Mouse (Mus musculus) forebrain, embryonic 14.5 days (tissue): ENCODE measurements around the gene Gm21962. TPM values are rescaled to one million over a fixed set of nuclear protein-coding genes. Genes with fewer than 3 reads are reported as not detected.

Source experiments
- ATAC-seq: fragments of 200-750 bp; cut with Nextera tagmentation; 2 replicates; pipeline ENCODE4 v1.8.0; 2017; ENCODE audit warnings: mild to moderate bottlenecking, moderate library complexity
- DNase-seq: peaks from one replicate; pipeline ENCODE4 v3.0.0-alpha.2; 2015; ENCODE audit warnings: low spot score
- H3K27ac ChIP-seq: fragments of 300-500 bp; sonication (generic); 2 replicates; pipeline ENCODE4 v1.5.1; 2014; ENCODE audit warnings: low read depth, mild to moderate bottlenecking, control low read depth, low read length, moderate library complexity
- H3K27me3 ChIP-seq: fragments of 300-500 bp; sonication (generic); replicated peaks from 2 replicates; pipeline ENCODE4 v1.6.1; 2014; ENCODE audit warnings: low read length, control low read depth, mixed read lengths; ENCODE audit not compliant: control insufficient read depth, insufficient read depth
- H3K36me3 ChIP-seq: fragments of 300-500 bp; sonication (generic); 2 replicates; pipeline ENCODE4 v1.6.1; 2014; ENCODE audit warnings: low read length, control low read depth; ENCODE audit not compliant: control insufficient read depth, insufficient read depth
- H3K4me1 ChIP-seq: fragments of 300-500 bp; sonication (generic); 2 replicates; pipeline ENCODE4 v1.6.1; 2014; ENCODE audit warnings: antibody characterized with exemption, low read length, control low read depth; ENCODE audit not compliant: control insufficient read depth, insufficient read depth
- H3K4me2 ChIP-seq: fragments of 300-500 bp; sonication (generic); 2 replicates; pipeline ENCODE4 v1.6.1; 2014; ENCODE audit warnings: mild to moderate bottlenecking, control low read depth, low read length
- H3K4me3 ChIP-seq: fragments of 300-500 bp; sonication (generic); 2 replicates; pipeline ENCODE4 v1.5.1; 2014; ENCODE audit warnings: low read depth, low read length, control low read depth
- H3K9ac ChIP-seq: fragments of 300-500 bp; sonication (generic); 2 replicates; pipeline ENCODE4 v1.6.1; 2014; ENCODE audit warnings: mild to moderate bottlenecking, low read length, control low read depth, moderate library complexity
- H3K9me3 ChIP-seq: fragments of 300-500 bp; sonication (generic); replicated peaks from 2 replicates; pipeline ENCODE4 v1.6.1; 2016; ENCODE audit warnings: low read length, control low read depth, mixed read lengths; ENCODE audit not compliant: control insufficient read depth
- WGBS: fragments of 180-500 bp; shearing (Covaris S2); extraction: QIAGEN DNeasy Blood & Tissue Kit; methylation state at CpG from one replicate; pipeline ENCODE4 v1.1.7; 2014; 5-methylcytosine and 5-hydroxymethylcytosine counted together
- polyA plus RNA-seq: library from polyadenylated mRNA; unstranded; fragments of >200 nt; fragmentation: Nextera tagmentation; extraction: Ambion mirVana; gene quantifications from 2 replicates; pipeline ENCODE4 v1.2.1, GENCODE M21; 2014

Gene Gm21962
- polyA plus RNA-seq, 1 experiment from 2014 or later: not detected

DNA sequence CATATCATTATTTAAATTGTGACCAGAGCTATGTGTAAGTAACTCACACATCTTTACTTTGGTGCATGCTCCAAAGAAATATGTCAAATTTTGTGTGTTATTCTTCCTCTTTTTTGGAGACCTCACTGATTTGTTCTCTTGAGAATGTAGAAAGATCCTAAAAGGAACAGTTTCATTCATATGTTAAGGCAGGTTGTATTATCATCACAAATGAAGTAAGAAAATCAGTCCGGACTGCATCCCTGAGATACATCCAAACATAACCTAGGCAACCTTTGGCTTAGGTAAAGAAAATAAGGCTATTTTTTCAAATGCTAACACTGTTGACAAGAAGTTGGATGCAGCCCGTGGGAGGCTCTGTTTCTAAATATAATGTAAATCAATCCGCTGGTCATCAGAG is 28.8 kb upstream of the Gm21962 start:
- H3K9ac ChIP-seq: no peak overlapping the region
- no peak overlapping the region for H3K4me3 ChIP-seq
- DNase-seq (no peak), ATAC-seq (no peak)
- no peaks in the 10 kb centered on the region for H3K36me3 ChIP-seq
- no peaks in the 10 kb centered on the region for H3K27me3 ChIP-seq
- H3K4me1 ChIP-seq: no peaks in the 10 kb centered on the region
- no peaks in the 10 kb centered on the region for H3K9me3 ChIP-seq
- no peak overlapping the region for H3K27ac ChIP-seq
- 60% methylated on average over 3 of the region's 3 CpGs for WGBS
- no peak overlapping the region for H3K4me2 ChIP-seq

DNA sequence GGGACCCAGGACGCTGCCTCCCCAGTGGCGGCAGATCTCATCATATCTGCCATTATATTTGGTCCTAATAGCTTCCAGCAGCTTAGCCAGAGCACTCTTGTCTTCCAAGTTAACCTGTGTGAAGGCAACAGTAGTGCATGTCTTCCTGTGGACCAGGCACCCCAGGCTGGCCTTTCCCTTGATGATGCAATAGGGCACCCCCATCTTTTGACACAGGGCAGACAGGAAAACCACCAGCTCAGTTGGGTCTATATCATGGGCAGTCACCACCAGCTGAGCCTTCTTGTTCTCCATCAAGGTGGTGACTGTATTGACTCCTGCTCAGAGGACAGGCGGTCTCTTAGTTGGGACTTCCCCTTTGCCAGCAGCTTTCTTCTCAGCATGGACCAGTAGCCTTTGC is 27.2 kb upstream of the Gm21962 start:
- H3K9me3 ChIP-seq: no peaks in the 10 kb centered on the region
- no peak for DNase-seq
- ATAC-seq: no peak
- no peaks in the 10 kb centered on the region for H3K4me1 ChIP-seq
- H3K36me3 ChIP-seq: no peaks in the 10 kb centered on the region
- H3K9ac ChIP-seq: no peak overlapping the region
- H3K27me3 ChIP-seq: no peaks in the 10 kb centered on the region
- H3K4me2 ChIP-seq: no peak overlapping the region
- no peak overlapping the region for H3K4me3 ChIP-seq
- no peak overlapping the region for H3K27ac ChIP-seq
- 97% methylated on average over 3 of the region's 3 CpGs for WGBS

DNA sequence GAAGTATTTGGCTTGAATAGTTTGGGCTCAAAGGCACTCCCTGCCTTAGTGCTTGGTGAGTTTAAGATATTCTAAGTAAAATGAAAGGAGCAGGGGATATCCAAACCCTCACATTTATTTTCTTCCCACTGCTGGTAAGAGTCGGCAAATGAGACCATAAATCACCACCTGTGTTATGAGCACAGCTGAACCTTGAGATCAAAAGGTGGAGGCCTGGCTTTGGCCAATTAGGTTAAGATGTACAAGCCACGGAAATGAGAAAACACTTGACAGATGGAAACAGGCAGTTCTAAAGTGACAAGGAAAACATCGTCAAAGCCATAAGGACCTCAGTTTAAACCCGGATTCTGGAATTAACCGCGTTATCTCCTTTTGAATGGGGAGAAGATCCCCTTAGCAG is 26.4 kb upstream of the Gm21962 start:
- Histone ChIP-seq H3K27me3 (no peaks in the 10 kb centered on the region), H3K4me3 (no peak overlapping the region), H3K4me1 (no peaks in the 10 kb centered on the region), H3K36me3 (no peaks in the 10 kb centered on the region), H3K4me2 (no peak overlapping the region), H3K27ac (no peak overlapping the region), H3K9me3 (no peaks in the 10 kb centered on the region), H3K9ac (no peak overlapping the region)
- DNase-seq: no peak
- WGBS: 80% methylated on average over 6 of the region's 6 CpGs
- ATAC-seq: no peak

DNA sequence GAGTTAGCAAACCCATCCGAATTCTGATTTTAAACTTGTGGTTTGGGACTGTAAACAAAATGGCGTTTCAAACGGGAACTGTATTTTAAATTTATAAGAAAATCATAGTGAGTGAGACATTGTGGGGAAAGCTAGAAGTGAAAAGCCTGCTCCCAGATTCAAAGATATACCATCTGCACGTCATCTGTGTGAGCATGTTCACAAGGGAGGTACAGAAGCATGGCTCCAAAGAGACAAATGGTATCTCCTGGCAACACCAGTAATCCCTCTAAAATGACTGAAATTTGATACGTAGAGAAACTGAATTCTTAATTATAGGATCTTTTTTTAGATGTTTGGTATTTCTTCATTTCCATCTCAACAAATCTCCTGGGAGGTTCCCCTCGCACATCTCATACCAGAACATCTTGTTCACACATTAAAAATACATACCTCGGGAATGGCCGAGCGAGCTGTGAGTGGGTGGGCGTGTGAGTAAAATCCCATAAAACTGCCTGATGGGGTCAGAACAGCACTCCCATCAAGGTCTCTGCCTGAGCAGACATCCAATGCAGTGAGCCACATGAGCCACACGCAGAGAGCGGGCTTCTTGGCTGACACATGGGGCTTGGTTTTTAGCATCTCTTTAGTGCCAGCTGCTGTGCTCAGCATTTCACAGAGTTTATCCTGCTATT is 23.8 kb upstream of the Gm21962 start:
- DNase-seq (peak; percentile 66), ATAC-seq (peak; percentile 67; the same call in 1 of the 2 replicates)
- no peaks in the 10 kb centered on the region for H3K36me3 ChIP-seq
- no peaks in the 10 kb centered on the region for H3K4me1 ChIP-seq
- H3K4me2 ChIP-seq: no peak overlapping the region
- no peaks in the 10 kb centered on the region for H3K9me3 ChIP-seq
- no peak overlapping the region for H3K9ac ChIP-seq
- H3K27ac ChIP-seq: peak overlapping the region; percentile 66
- no peak overlapping the region for H3K4me3 ChIP-seq
- WGBS: 76% methylated on average over 12 of the region's 12 CpGs
- no peaks in the 10 kb centered on the region for H3K27me3 ChIP-seq

DNA sequence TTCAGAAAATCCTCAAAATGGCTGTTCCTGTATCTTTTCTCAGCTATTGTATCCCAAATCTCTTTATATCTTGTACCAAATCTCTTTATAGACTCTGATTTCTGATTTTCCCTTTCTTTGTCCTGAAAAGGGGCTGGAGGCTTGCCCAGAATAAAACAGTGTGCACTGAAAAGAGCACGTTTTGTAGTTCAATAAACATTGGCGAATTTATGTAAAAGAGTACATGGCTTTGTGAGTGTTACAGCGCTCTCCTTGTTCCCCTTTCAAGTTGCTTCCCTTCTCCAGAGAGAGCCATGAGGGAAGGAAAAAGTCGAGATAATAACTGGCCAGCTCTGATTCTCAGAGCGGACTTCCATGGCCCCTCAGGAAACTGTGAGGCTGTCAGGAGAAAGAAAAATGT is 22.2 kb upstream of the Gm21962 start:
- DNase-seq: peak; percentile 64
- H3K4me2 ChIP-seq: no peak overlapping the region
- no peaks in the 10 kb centered on the region for H3K4me1 ChIP-seq
- ATAC-seq: peak; percentile 65
- no peaks in the 10 kb centered on the region for H3K36me3 ChIP-seq
- no peak overlapping the region for H3K27ac ChIP-seq
- no peak overlapping the region for H3K9ac ChIP-seq
- no peak overlapping the region for H3K4me3 ChIP-seq
- no peaks in the 10 kb centered on the region for H3K9me3 ChIP-seq
- H3K27me3 ChIP-seq: no peaks in the 10 kb centered on the region
- 11% methylated on average over 5 of the region's 5 CpGs for WGBS

DNA sequence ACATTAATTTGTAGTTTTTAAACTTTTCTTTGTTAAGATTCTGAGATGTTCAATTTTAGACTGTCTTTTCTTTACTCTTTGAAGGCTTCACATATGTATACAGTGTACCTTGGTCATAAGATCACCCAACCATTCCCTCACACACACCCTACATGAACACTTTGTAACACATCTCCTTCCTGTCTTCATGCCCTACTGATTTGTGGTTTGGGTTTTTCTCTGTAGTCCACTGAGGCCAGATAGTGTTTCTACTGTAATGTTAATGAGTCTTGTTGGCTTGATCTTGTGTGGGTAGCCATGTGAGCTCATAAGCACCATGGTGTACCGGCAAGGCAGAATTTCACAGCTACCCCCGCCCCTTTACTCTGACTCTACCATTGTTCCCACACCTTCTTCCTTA is 18.5 kb upstream of the Gm21962 start:
- DNase-seq: no peak
- Histone ChIP-seq H3K4me1 (no peaks in the 10 kb centered on the region), H3K9me3 (no peaks in the 10 kb centered on the region), H3K27ac (no peak overlapping the region), H3K9ac (no peak overlapping the region), H3K27me3 (no peaks in the 10 kb centered on the region), H3K4me2 (no peak overlapping the region), H3K4me3 (no peak overlapping the region), H3K36me3 (no peaks in the 10 kb centered on the region)
- no peak for ATAC-seq
- WGBS: 93% methylated on average over 2 of the region's 2 CpGs

DNA sequence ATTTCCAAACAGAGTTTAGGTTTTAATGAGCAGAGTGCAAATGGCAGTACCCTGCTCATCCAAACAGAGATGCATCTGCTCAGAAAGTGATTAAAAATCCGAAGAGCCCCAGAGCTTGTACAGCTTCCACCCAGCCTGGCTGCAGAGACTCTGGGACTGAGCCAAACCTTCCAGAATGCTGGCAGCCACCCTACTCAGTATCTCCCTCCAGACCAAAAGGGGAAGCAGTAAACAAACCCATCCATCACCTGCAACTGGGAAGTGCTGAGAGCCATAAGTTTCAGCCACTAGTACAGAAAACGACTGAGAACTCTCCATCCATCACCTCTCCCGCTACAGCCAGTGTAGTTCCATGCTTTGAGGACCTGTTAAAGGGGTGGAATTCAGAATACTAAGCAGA is 9.6 kb downstream of the Gm21962 start:
- no peak overlapping the region for H3K4me3 ChIP-seq
- H3K36me3 ChIP-seq: no peaks in the 10 kb centered on the region
- H3K27me3 ChIP-seq: no peaks in the 10 kb centered on the region
- H3K9ac ChIP-seq: no peak overlapping the region
- DNase-seq (peak; percentile 80), ATAC-seq (peak; percentile 63)
- peak overlapping the region; percentile 66; the same call in 1 of the 2 replicates for H3K27ac ChIP-seq
- 11% methylated on average over 3 of the region's 3 CpGs for whole genome bisulfite sequencing
- H3K9me3 ChIP-seq: no peaks in the 10 kb centered on the region
- peaks cover 21% of the 10 kb centered on the region for H3K4me1 ChIP-seq
- no peak overlapping the region for H3K4me2 ChIP-seq

DNA sequence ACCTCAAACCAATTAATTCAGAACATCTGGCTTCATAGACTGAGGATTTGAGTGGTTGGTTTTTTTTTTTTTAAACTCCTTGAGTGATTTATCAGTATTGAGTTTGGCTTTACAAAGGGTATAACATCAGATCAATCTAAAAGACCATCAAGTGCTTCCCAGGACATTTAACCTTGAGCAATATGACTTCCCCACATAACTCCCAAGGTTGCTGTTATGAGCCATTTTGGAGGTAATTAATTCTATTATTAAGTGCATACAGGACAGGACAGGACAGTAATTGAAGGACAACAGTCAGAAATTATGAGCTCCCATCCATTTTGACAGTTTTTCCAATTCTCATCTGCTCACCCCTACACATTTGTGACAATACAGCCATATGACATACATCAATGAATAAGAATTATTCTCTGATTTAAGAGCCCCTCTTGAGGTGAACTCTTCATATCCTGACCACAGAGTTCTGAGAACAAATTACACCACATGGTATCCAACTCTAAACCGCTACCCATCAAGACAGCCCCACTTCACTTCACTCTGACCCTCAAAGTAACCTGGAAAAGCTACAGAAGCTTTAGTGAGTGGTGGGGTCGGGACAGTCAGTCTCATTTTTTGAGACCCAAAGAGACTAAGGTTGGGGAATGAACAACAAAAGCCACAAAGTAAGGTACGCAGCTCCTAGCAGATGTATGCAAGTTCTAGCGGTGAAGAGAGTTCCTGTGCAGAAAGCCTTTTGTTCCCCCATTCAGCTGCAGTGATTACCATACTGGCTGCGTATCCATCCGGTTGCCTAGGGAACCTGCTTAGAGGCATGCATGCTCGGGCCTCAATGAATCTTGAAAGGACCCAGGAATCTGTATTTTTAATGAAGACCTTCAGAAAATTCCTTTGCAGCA is 11.8 kb downstream of the Gm21962 start:
- WGBS: 5% methylated on average over 7 of the region's 7 CpGs
- H3K9ac ChIP-seq: 0 out of 2 replicates have a peak overlapping the region, but pooled peaks have one; percentile 17

More for the DNA sequence above, 11.8 kb downstream of the Gm21962 start:
- no peaks in the 10 kb centered on the region for H3K9me3 ChIP-seq
- DNase-seq (peak; percentile 98), ATAC-seq (peak; percentile 95)
- H3K27me3 ChIP-seq: no peaks in the 10 kb centered on the region
- H3K4me3 ChIP-seq: no peak overlapping the region
- H3K36me3 ChIP-seq: no peaks in the 10 kb centered on the region
- peak overlapping the region; percentile 84 for H3K27ac ChIP-seq
- H3K4me2 ChIP-seq: peak overlapping the region; percentile 32
- H3K4me1 ChIP-seq: peaks cover 21% of the 10 kb centered on the region
